Mouse (Mus musculus) heart, postnatal 0 days (tissue): ENCODE results near the gene Gemin7. TPM values are rescaled to one million over a fixed set of nuclear protein-coding genes. Genes with fewer than 3 reads are reported as not detected.

Experiments
- ATAC-seq: fragments of 200-750 bp; cut with Nextera tagmentation; 2 replicates; pipeline ENCODE4 v1.8.0; 2017; ENCODE audit warnings: low read depth, moderate number of reproducible peaks, moderate library complexity; ENCODE audit not compliant: insufficient read depth
- DNase-seq: peaks from one replicate; pipeline ENCODE4 v3.0.0-alpha.2; 2016; ENCODE audit warnings: low spot score
- H3K27ac ChIP-seq: fragments of 300-500 bp; sonication (generic); 2 replicates; pipeline ENCODE4 v1.5.1; 2014; ENCODE audit warnings: low read depth, mild to moderate bottlenecking
- H3K27me3 ChIP-seq: fragments of 300-500 bp; sonication (generic); 2 replicates; pipeline ENCODE4 v1.6.1; 2014; ENCODE audit warnings: low read length, mixed read lengths; ENCODE audit not compliant: control insufficient read depth, insufficient read depth
- H3K36me3 ChIP-seq: fragments of 300-500 bp; sonication (generic); replicated peaks from 2 replicates; pipeline ENCODE4 v1.6.1; 2014; ENCODE audit warnings: low read length, mixed read lengths; ENCODE audit not compliant: control insufficient read depth, insufficient read depth
- H3K4me1 ChIP-seq: fragments of 300-500 bp; sonication (generic); 2 replicates; pipeline ENCODE4 v1.6.1; 2014; ENCODE audit warnings: antibody characterized with exemption; ENCODE audit not compliant: control insufficient read depth, insufficient read depth
- H3K4me2 ChIP-seq: fragments of 300-500 bp; sonication (generic); 2 replicates; pipeline ENCODE4 v1.6.1; 2014; ENCODE audit warnings: low read depth, mild to moderate bottlenecking, low read length, moderate library complexity
- H3K4me3 ChIP-seq: fragments of 300-500 bp; sonication (generic); 2 replicates; pipeline ENCODE4 v1.5.1; 2014; ENCODE audit warnings: low read depth, low read length
- H3K9ac ChIP-seq: fragments of 300-500 bp; sonication (generic); replicated peaks from 2 replicates; pipeline ENCODE4 v1.6.1; 2014; ENCODE audit warnings: low read depth, low read length, mixed read lengths
- H3K9me3 ChIP-seq: fragments of 300-500 bp; sonication (generic); replicated peaks from 2 replicates; pipeline ENCODE4 v1.6.1; 2016; ENCODE audit warnings: low read length; ENCODE audit not compliant: control insufficient read depth
- CTCF ChIP-seq: IDR thresholded peaks from 2 replicates; pipeline ENCODE4 v1.5.1; 2016; ENCODE audit warnings: antibody characterized with exemption, control low read depth, low read depth
- EP300 ChIP-seq: IDR thresholded peaks from 2 replicates; pipeline ENCODE4 v1.6.1; 2016; ENCODE audit warnings: antibody characterized with exemption, low read depth
- WGBS: fragments of 180-500 bp; shearing (Covaris S2); extraction: QIAGEN DNeasy Blood & Tissue Kit; methylation state at CpG from one replicate; pipeline ENCODE4 v1.1.7; 2014; 5-methylcytosine and 5-hydroxymethylcytosine counted together
- polyA plus RNA-seq: library from polyadenylated mRNA; unstranded; fragments of >200 nt; fragmentation: Nextera tagmentation; extraction: Ambion mirVana; gene quantifications from 2 replicates; pipeline ENCODE4 v1.2.1, GENCODE M21; 2015
- total RNA-seq: library from RNA; depleted of rRNA; stranded (reverse); fragments of >200 nt; gene quantifications from 2 replicates; pipeline ENCODE4 v1.2.3, GENCODE M21; 2014; ENCODE audit warnings: low replicate concordance; rRNA removed

Gemin7 gene
- total and polyA plus RNA-seq, 2 experiments from 2014 or later: 63.2 to 115 TPM

DNA sequence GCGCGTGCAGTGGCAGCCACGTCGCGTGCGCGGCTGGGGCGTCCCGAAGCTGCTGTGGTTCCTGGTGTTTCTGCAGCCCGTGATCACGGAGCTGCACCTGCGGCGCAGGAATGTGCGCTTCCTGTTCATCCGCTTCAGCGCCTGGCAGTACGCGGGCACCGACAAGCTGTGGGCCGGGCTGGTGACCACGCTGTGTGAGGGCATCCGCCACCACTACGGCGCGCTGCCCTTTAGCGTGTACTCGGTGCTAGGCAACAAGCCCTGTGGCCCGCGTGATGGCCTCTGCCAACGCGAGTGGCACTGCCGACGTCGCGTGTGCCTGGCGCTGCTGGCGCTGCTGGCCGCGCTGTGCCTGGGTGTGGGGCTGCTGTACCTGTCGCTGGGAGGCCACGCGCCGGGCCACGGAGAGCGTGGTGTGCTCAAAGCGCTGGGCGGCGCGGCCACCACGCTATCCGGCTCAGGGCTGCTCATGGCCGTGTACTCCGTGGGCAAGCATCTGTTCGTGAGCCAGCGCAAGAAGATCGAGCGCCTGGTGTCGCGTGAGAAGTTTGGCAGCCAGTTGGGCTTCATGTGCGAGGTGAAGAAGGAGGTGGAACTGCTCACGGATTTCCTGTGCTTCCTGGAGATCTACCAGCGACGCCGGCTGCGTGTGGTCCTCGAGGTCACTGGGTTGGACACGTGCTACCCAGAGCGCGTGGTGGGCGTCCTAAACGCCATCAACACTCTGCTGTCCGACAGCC lies 54.2 kb downstream of the Gemin7 start:
- Histone ChIP-seq H3K4me1 (peaks cover 18% of the 10 kb centered on the region), H3K27me3 (peaks cover 75% of the 10 kb centered on the region), H3K36me3 (no peaks in the 10 kb centered on the region), H3K9me3 (no peaks in the 10 kb centered on the region), H3K4me3 (peak overlapping the region; percentile 38), H3K4me2 (peak overlapping the region; percentile 61), H3K9ac (no peak overlapping the region), H3K27ac (no peak overlapping the region)
- ATAC-seq (no peak), DNase-seq (no peak)
- TF ChIP-seq EP300: no peak
- TF ChIP-seq CTCF: no peak
- 10% methylated on average over 71 of the region's 72 CpGs for WGBS

DNA sequence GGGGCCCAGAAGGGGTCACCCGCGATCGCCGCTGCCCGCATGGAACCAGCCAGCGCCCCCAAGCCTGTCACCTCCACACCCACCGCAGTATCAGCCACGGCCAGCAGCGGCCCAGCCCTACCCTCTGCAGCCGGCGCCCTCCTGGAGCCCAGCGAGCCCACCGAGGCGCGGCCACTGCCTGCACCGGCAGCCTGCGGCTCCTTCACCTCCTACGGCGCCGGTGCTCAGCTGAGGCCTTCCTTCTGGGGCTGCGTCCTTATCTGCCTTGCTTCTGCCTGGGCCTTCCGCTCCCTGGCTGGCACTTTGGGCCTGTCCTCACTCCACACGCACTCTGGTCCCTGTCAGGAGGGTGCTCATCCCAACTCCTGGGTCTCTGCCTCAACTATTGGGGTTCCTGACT lies 57.4 kb downstream of the Gemin7 start:
- Histone ChIP-seq H3K9ac (peak overlapping the region; percentile 41; the same call in 1 of the 2 replicates), H3K27ac (no peak overlapping the region), H3K36me3 (no peaks in the 10 kb centered on the region), H3K4me1 (peaks cover 18% of the 10 kb centered on the region), H3K4me3 (peak overlapping the region; percentile 34), H3K27me3 (peaks cover 86% of the 10 kb centered on the region), H3K9me3 (no peaks in the 10 kb centered on the region), H3K4me2 (peak overlapping the region; percentile 59)
- TF ChIP-seq EP300 (no peak), CTCF (no peak)
- DNase-seq (no peak), ATAC-seq (no peak)
- 7% methylated on average over 23 of the region's 23 CpGs for WGBS

DNA sequence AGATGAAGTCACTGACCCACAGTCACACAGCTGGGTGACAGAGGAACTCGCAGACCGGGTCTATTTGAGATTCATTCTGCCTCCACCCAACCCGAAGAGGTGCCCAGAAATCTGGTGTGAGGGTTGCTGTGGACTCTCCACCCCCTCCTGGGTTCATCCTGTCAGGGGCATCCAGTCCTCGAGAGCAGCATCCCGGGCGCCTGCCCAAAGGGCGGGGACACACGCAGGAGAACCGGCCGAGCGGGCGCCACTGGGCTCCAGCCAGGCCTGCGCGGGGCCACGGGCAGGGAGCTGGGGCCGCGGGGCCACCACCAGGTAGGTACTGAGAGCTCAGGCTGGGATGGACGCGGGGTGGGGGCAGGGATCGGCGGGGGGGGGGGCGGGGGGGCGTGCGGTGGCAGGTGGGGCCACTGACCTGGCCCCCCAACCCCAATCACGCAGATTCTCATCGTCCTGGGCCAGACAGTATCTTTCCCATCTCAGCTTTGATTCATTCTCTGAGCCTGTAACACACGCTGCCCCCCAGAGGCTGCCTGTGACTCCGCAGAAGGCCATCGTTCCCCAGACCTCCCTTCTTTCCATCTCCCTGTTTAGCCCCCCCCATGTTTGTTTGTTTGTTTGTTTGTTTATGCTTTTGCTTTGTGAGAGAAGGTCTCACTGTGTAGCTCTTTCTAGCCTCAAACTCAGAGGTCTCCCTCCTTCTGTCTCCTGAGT lies 59.6 kb downstream of the Gemin7 start, which contains the start of gene Nkpd1:
Nkpd1 (plus strand) TSS at position 187 of the 714 bp plus-strand sequence.
- H3K4me1 ChIP-seq: 0 out of 2 replicates have a peak, but pooled peaks cover 5% of the 10 kb centered on the region
- H3K9ac ChIP-seq: no peak within 1 kb of the TSS
- no peaks in the 10 kb centered on the region for H3K36me3 ChIP-seq
- H3K27me3 ChIP-seq: peaks cover 64% of the 10 kb centered on the region
- no peak within 1 kb of the TSS for H3K4me2 ChIP-seq
- no peak within 1 kb of the TSS for H3K27ac ChIP-seq
- ATAC-seq: no peak; the same call in 1 of the 2 replicates
- TF ChIP-seq EP300 (no peak), CTCF (peak; percentile 31; the same call in 1 of the 2 replicates)
- 3% methylated on average over 23 of the region's 29 CpGs for WGBS
- H3K4me3 ChIP-seq: no peak within 1 kb of the TSS
- DNase-seq: no peak
- H3K9me3 ChIP-seq: no peaks in the 10 kb centered on the region

Other genes with a start within 250 kb of the Gemin7 start
- 26.2 and 40.5 TPM in 2 replicates for gene Ercc1, start 232.8 kb downstream of the Gemin7 start, total RNA-seq
- gene Ercc1, start 232.8 kb downstream of the Gemin7 start, polyA plus RNA-seq: 55.2 and 61.0 TPM in 2 replicates
- gene Cd3eap, start 218.1 kb downstream of the Gemin7 start, total RNA-seq: 1.9 and 3.2 TPM in 2 replicates
- gene Cd3eap, start 218.1 kb downstream of the Gemin7 start, polyA plus RNA-seq: 11.1 and 11.7 TPM in 2 replicates
- 11.8 and 13.5 TPM in 2 replicates for gene Ppp1r13l, start 217.8 kb downstream of the Gemin7 start, total RNA-seq
- 12.0 and 14.0 TPM in 2 replicates for gene Ppp1r13l, start 217.8 kb downstream of the Gemin7 start, polyA plus RNA-seq
- gene Ercc2, start 195.6 kb downstream of the Gemin7 start, total RNA-seq: 20.4 and 30.8 TPM in 2 replicates
- 4.9 and 6.0 TPM in 2 replicates for gene Ercc2, start 195.6 kb downstream of the Gemin7 start, polyA plus RNA-seq
- gene Klc3, start 173.5 kb downstream of the Gemin7 start, total RNA-seq: 0.31 TPM in 1 of 2 replicates, not detected in the other
- 0.72 and 0.99 TPM in 2 replicates for gene Klc3, start 173.5 kb downstream of the Gemin7 start, polyA plus RNA-seq
- 4,715 and 5,632 TPM in 2 replicates for gene Ckm, start 172.8 kb downstream of the Gemin7 start, total RNA-seq
- 4,516 and 4,665 TPM in 2 replicates for gene Ckm, start 172.8 kb downstream of the Gemin7 start, polyA plus RNA-seq
- gene Mark4, start 118.8 kb downstream of the Gemin7 start, total RNA-seq: 16.0 and 26.4 TPM in 2 replicates
- 5.5 and 5.6 TPM in 2 replicates for gene Mark4, start 118.8 kb downstream of the Gemin7 start, polyA plus RNA-seq
- gene Exoc3l2, start 114.3 kb downstream of the Gemin7 start, total RNA-seq: 1.9 and 3.5 TPM in 2 replicates
- 0.49 and 0.62 TPM in 2 replicates for gene Exoc3l2, start 114.3 kb downstream of the Gemin7 start, polyA plus RNA-seq
- 9.3 and 11.9 TPM in 2 replicates for gene Bloc1s3, start 69.2 kb downstream of the Gemin7 start, total RNA-seq
- gene Bloc1s3, start 69.2 kb downstream of the Gemin7 start, polyA plus RNA-seq: 1.2 TPM in 2 replicates
- 65.1 and 84.9 TPM in 2 replicates for gene Trappc6a, start 69.2 kb downstream of the Gemin7 start, total RNA-seq
- gene Trappc6a, start 69.2 kb downstream of the Gemin7 start, polyA plus RNA-seq: 79.5 and 83.3 TPM in 2 replicates
- gene Nkpd1, start 59.8 kb downstream of the Gemin7 start, total RNA-seq: not detected in 2 replicates
- gene Nkpd1, start 59.8 kb downstream of the Gemin7 start, polyA plus RNA-seq: not detected in 2 replicates
- gene Ppp1r37, start 14.5 kb downstream of the Gemin7 start, total RNA-seq: 40.6 and 53.3 TPM in 2 replicates
- gene Ppp1r37, start 14.5 kb downstream of the Gemin7 start, polyA plus RNA-seq: 11.4 and 12.6 TPM in 2 replicates
- 0.12 and 3.6 TPM in 2 replicates for gene Zfp296, start 308 bp downstream of the Gemin7 start, total RNA-seq
- 0.12 and 0.15 TPM in 2 replicates for gene Zfp296, start 308 bp downstream of the Gemin7 start, polyA plus RNA-seq
- 18.9 and 75.2 TPM in 2 replicates for gene Clasrp, start 26.9 kb upstream of the Gemin7 start, total RNA-seq
- gene Clasrp, start 26.9 kb upstream of the Gemin7 start, polyA plus RNA-seq: 13.4 and 17.5 TPM in 2 replicates
- gene Relb, start 51.8 kb upstream of the Gemin7 start, total RNA-seq: 9.0 and 11.7 TPM in 2 replicates
- 6.5 and 7.2 TPM in 2 replicates for gene Relb, start 51.8 kb upstream of the Gemin7 start, polyA plus RNA-seq
- 97.9 and 128 TPM in 2 replicates for gene Clptm1, start 87.4 kb upstream of the Gemin7 start, total RNA-seq
- gene Clptm1, start 87.4 kb upstream of the Gemin7 start, polyA plus RNA-seq: 68.5 and 71.5 TPM in 2 replicates
- not detected in 2 replicates for gene Apoc2, start 100.3 kb upstream of the Gemin7 start, total RNA-seq
- gene Apoc2, start 100.3 kb upstream of the Gemin7 start, polyA plus RNA-seq: 0.22 and 0.78 TPM in 2 replicates
- gene Gm44805, start 103.8 kb upstream of the Gemin7 start, total RNA-seq: 0.31 TPM in 1 of 2 replicates, not detected in the other
- not detected in 2 replicates for gene Gm44805, start 103.8 kb upstream of the Gemin7 start, polyA plus RNA-seq
- gene Apoc4, start 103.9 kb upstream of the Gemin7 start, total RNA-seq: not detected in 2 replicates
- gene Apoc4, start 103.9 kb upstream of the Gemin7 start, polyA plus RNA-seq: 0.18 TPM in 2 replicates
- gene Apoc1, start 115.1 kb upstream of the Gemin7 start, total RNA-seq: not detected in 2 replicates
- 8.2 and 10.8 TPM in 2 replicates for gene Apoc1, start 115.1 kb upstream of the Gemin7 start, polyA plus RNA-seq
- 369 and 373 TPM in 2 replicates for gene Apoe, start 121.6 kb upstream of the Gemin7 start, total RNA-seq
- gene Apoe, start 121.6 kb upstream of the Gemin7 start, polyA plus RNA-seq: 471 and 552 TPM in 2 replicates
- gene Tomm40, start 137.8 kb upstream of the Gemin7 start, total RNA-seq: 170 and 172 TPM in 2 replicates
- 164 and 166 TPM in 2 replicates for gene Tomm40, start 137.8 kb upstream of the Gemin7 start, polyA plus RNA-seq
- gene Nectin2, start 172.9 kb upstream of the Gemin7 start, total RNA-seq: 76.5 and 81.3 TPM in 2 replicates
- gene Nectin2, start 172.9 kb upstream of the Gemin7 start, polyA plus RNA-seq: 43.6 and 44.8 TPM in 2 replicates
- gene Bcam, start 193.4 kb upstream of the Gemin7 start, total RNA-seq: 697 and 786 TPM in 2 replicates
- 293 and 303 TPM in 2 replicates for gene Bcam, start 193.4 kb upstream of the Gemin7 start, polyA plus RNA-seq
- 0.35 TPM in 1 of 2 replicates, not detected in the other for gene Cblc, start 219.2 kb upstream of the Gemin7 start, total RNA-seq
- 0.36 and 0.37 TPM in 2 replicates for gene Cblc, start 219.2 kb upstream of the Gemin7 start, polyA plus RNA-seq
- 1.7 and 6.7 TPM in 2 replicates for gene Bcl3, start 245.2 kb upstream of the Gemin7 start, total RNA-seq
- 1.6 and 2.0 TPM in 2 replicates for gene Bcl3, start 245.2 kb upstream of the Gemin7 start, polyA plus RNA-seq